19 mouse cellular contexts compared by ENCODE assay signal in the genomic region with DNA sequence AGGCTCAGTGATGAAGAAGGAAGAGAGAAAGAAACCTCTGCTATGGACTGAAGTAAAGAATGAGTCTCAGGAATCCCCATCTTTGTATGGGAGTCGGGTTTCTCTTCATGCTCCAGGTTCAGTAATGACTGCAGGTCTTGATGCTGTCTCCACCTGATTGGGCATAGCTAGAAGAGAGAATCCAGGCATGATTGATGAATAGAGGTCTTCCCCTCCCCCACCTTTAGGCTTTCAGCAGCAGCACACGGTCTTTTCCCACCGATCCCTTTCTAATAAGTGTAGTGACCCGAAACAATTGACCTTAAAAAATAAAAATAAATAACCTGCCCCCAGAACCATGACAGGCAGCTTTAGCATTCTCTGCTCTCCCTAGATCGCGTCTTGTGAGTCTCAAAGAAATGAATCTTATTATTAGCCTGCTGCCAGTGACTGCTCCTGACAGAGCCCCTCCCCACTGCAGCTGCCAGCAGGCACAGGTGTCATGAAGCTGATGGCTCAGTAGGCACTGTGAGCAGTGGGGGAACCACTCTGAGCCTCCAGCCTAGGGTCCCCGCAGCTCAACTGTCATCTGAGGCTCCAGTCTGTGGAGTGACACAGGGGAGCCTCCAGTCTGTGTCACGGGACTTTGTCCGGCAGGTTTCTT. TPM values are rescaled to one million over a fixed set of nuclear protein-coding genes. Genes with fewer than 3 reads are reported as not detected.
A peak's percentile ranks its signal among the peaks of the same experiment; 100 is the strongest.
DNase-seq lines count a peak whose midpoint lies in the region; ATAC-seq lines count a peak whose summit lies in the region.
"Had no signal": no experiment of that assay in that cellular context is flagged by ENCODE, and none has a peak within 500 bp of the region (broad histone marks: within the 10 kb centered on the region; RNA-seq: fewer than 3 reads in every experiment).

No protein-coding gene starts in this region.

- WGBS in neural tube, embryonic 15.5 days = 28% methylated on average over 9 of the region's 9 CpGs
- WGBS in hindbrain, embryonic 12.5 days = 24% methylated on average over 9 of the region's 9 CpGs
- 27% methylated on average over 9 of the region's 9 CpGs for WGBS in midbrain, embryonic 16.5 days

- ATAC-seq in neural tube, embryonic 15.5 days (ENCODE audit: low FRiP score) = no peak
- ATAC-seq in hindbrain, embryonic 12.5 days (ENCODE audit: low FRiP score) = peak; percentile 80
- ATAC-seq in midbrain, embryonic 16.5 days = peak; percentile 80
- ATAC-seq in monocyte, adult 5-6 weeks (replicated peaks; ENCODE audit: insufficient number of reproducible peaks, low FRiP score, low TSS enrichment, poor library complexity, severe bottlenecking) = no peak
- ATAC-seq: intestine, postnatal 0 days had no signal

- H3K27me3 ChIP-seq in neural tube, embryonic 15.5 days (replicated peaks) = no peaks in the 10 kb centered on the region
- H3K27me3 ChIP-seq in hindbrain, embryonic 12.5 days = no peaks in the 10 kb centered on the region
- H3K27me3 ChIP-seq in midbrain, embryonic 16.5 days (ENCODE audit: control insufficient read depth, insufficient read depth, low read depth, low read length) = no peaks in the 10 kb centered on the region
- H3K27me3 ChIP-seq: embryonic facial prominence, embryonic 12.5 days had no signal

- no peak overlapping the region for H3K27ac ChIP-seq in neural tube, embryonic 15.5 days (replicated peaks)
- peak overlapping the region; percentile 52; the same call in 1 of the 2 replicates for H3K27ac ChIP-seq in hindbrain, embryonic 12.5 days
- no peak overlapping the region for H3K27ac ChIP-seq in midbrain, embryonic 16.5 days (ENCODE audit: low read length)
- H3K27ac ChIP-seq: embryonic facial prominence, embryonic 12.5 days had no signal

- intact Hi-C loops in heart, postnatal 36 days (cut with DNase I) = no loop called here

- H3K9ac ChIP-seq in neural tube, embryonic 15.5 days (replicated peaks) = no peak overlapping the region
- H3K9ac ChIP-seq in hindbrain, embryonic 12.5 days = no peak overlapping the region
- H3K9ac ChIP-seq in midbrain, embryonic 16.5 days (ENCODE audit: low read depth, low read length) = no peak overlapping the region
- H3K9ac ChIP-seq: embryonic facial prominence, embryonic 12.5 days had no signal

- 0 out of 2 replicates have a peak, but pooled peaks cover 3% of the 10 kb centered on the region for H3K4me1 ChIP-seq in neural tube, embryonic 15.5 days
- peaks cover 18% of the 10 kb centered on the region for H3K4me1 ChIP-seq in hindbrain, embryonic 12.5 days
- H3K4me1 ChIP-seq in midbrain, embryonic 16.5 days (ENCODE audit: control insufficient read depth, insufficient read depth, low read length) = peaks cover 8% of the 10 kb centered on the region
- H3K4me1 ChIP-seq: embryonic facial prominence, embryonic 12.5 days had no signal

- no peaks in the 10 kb centered on the region for H3K9me3 ChIP-seq in neural tube, embryonic 15.5 days (replicated peaks)
- no peaks in the 10 kb centered on the region for H3K9me3 ChIP-seq in hindbrain, embryonic 12.5 days (replicated peaks)
- H3K9me3 ChIP-seq in midbrain, embryonic 16.5 days (replicated peaks; ENCODE audit: control insufficient read depth, low read length, poor library complexity, severe bottlenecking) = no peaks in the 10 kb centered on the region
- H3K9me3 ChIP-seq: embryonic facial prominence, embryonic 12.5 days; G1E had no signal

- H3K4me2 ChIP-seq in neural tube, embryonic 15.5 days = no peak overlapping the region
- peak overlapping the region; percentile 24 for H3K4me2 ChIP-seq in hindbrain, embryonic 12.5 days (replicated peaks)
- peak overlapping the region; percentile 27 for H3K4me2 ChIP-seq in midbrain, embryonic 16.5 days (ENCODE audit: low read length)
- H3K4me2 ChIP-seq: embryonic facial prominence, embryonic 12.5 days had no signal

- H3K36me3 ChIP-seq in neural tube, embryonic 15.5 days = no peaks in the 10 kb centered on the region
- H3K36me3 ChIP-seq in hindbrain, embryonic 12.5 days = no peaks in the 10 kb centered on the region
- H3K36me3 ChIP-seq in midbrain, embryonic 16.5 days (ENCODE audit: control insufficient read depth, insufficient read depth, low read length) = no peaks in the 10 kb centered on the region
- H3K36me3 ChIP-seq: embryonic facial prominence, embryonic 12.5 days; G1E had no signal

- DNase-seq in neural tube, embryonic 10.5 days (ENCODE audit: extremely low spot score, low spot score) = peak; percentile 23
- DNase-seq in spleen, postnatal 4 days (ENCODE audit: low spot score in 2 of 2) = no peak
- DNase-seq in heart, postnatal 36 days = no peak
- DNase-seq: cerebellum, adult 11 months had no signal

- H3K4me3 ChIP-seq in neural tube, embryonic 15.5 days (replicated peaks) = no peak overlapping the region
- no peak overlapping the region for H3K4me3 ChIP-seq in hindbrain, embryonic 12.5 days
- H3K4me3 ChIP-seq in midbrain, embryonic 16.5 days (ENCODE audit: low read depth, low read length) = no peak overlapping the region
- H3K4me3 ChIP-seq: embryonic facial prominence, embryonic 12.5 days had no signal

RNA-seq across cellular contexts. Expression of a gene that starts 53.3 kb away (rescaled TPM):
- polyA plus RNA-seq in neural tube, embryonic 15.5 days (2015; fragmentation: Nextera tagmentation; extraction: Ambion mirVana) = not detected in 2 replicates
- not detected in 2 replicates for polyA plus RNA-seq in hindbrain, embryonic 12.5 days (2016; fragmentation: Nextera tagmentation; extraction: Ambion mirVana)
- polyA plus RNA-seq in midbrain, embryonic 16.5 days (2015; fragmentation: Nextera tagmentation; extraction: Ambion mirVana) = not detected in 2 replicates
- total RNA-seq in monocyte, adult 5-6 weeks (2017) = not detected in 3 replicates
- total RNA-seq in heart, postnatal 36 days (2021) = not detected
- total RNA-seq: adrenal gland, postnatal 4 days; granulocyte monocyte progenitor cell, adult 5-6 weeks; liver, adult 2 months; megakaryocyte-erythroid progenitor cell, adult 5-6 weeks had no signal
- polyA plus RNA-seq: C2C12; embryonic facial prominence, embryonic 12.5 days; G1E; heart, postnatal 0 days; intestine, postnatal 0 days; liver, adult 2 months; lung, embryonic 16.5 days; spleen, adult 2 months had no signal

Comparison
In these comparisons a context has a peak if more than half of its experiments do, and no peak if none do; other contexts are left out.
1. ATAC-seq: peak in hindbrain, embryonic 12.5 days (single experiment) and midbrain, embryonic 16.5 days (single experiment); none in neural tube, embryonic 15.5 days (single experiment) and monocyte, adult 5-6 weeks (single experiment).